Mouse (Mus musculus) kidney, embryonic 15.5 days (tissue): ENCODE data around the gene Pet117. TPM values are rescaled to one million over a fixed set of nuclear protein-coding genes. Genes with fewer than 3 reads are reported as not detected.

ENCODE experiments used
- ATAC-seq: fragments of 200-750 bp; cut with Nextera tagmentation; replicated peaks from 2 replicates; pipeline ENCODE4 v1.8.0; 2017; ENCODE audit warnings: moderate TSS enrichment; ENCODE audit not compliant: low FRiP score
- H3K27ac ChIP-seq: fragments of 300-500 bp; sonication (generic); 2 replicates; pipeline ENCODE4 v1.5.1; 2015; ENCODE audit warnings: mild to moderate bottlenecking, inconsistent platforms
- H3K27me3 ChIP-seq: fragments of 300-500 bp; sonication (generic); 2 replicates; pipeline ENCODE4 v1.6.1; 2015; ENCODE audit warnings: inconsistent platforms
- H3K36me3 ChIP-seq: fragments of 300-500 bp; sonication (generic); 2 replicates; pipeline ENCODE4 v1.6.1; 2015; ENCODE audit warnings: inconsistent platforms
- H3K4me1 ChIP-seq: fragments of 300-500 bp; sonication (generic); 2 replicates; pipeline ENCODE4 v1.6.1; 2015; ENCODE audit warnings: inconsistent platforms
- H3K4me2 ChIP-seq: fragments of 300-500 bp; sonication (generic); 2 replicates; pipeline ENCODE4 v1.6.1; 2015; ENCODE audit warnings: moderate library complexity, mild to moderate bottlenecking, inconsistent platforms
- H3K4me3 ChIP-seq: fragments of 300-500 bp; sonication (generic); replicated peaks from 2 replicates; pipeline ENCODE4 v1.5.1; 2015; ENCODE audit warnings: mild to moderate bottlenecking, inconsistent platforms
- H3K9ac ChIP-seq: fragments of 300-500 bp; sonication (generic); 2 replicates; pipeline ENCODE4 v1.6.1; 2015; ENCODE audit warnings: mild to moderate bottlenecking, inconsistent platforms
- H3K9me3 ChIP-seq: fragments of 300-500 bp; sonication (generic); replicated peaks from 2 replicates; pipeline ENCODE4 v1.6.1; 2016; ENCODE audit warnings: inconsistent platforms
- WGBS: fragments of 180-500 bp; shearing (Covaris S2); methylation state at CpG from one replicate; pipeline ENCODE4 v1.1.7; 2015; ENCODE audit warnings: mixed read lengths; 5-methylcytosine and 5-hydroxymethylcytosine counted together
- polyA plus RNA-seq: library from polyadenylated mRNA; unstranded; fragments of >200 nt; fragmentation: Nextera tagmentation; extraction: Ambion mirVana; gene quantifications from 2 replicates; pipeline ENCODE4 v1.2.1, GENCODE M21; 2015

The Pet117 gene
- polyA plus RNA-seq, 1 experiment from 2014 or later = 4.5 TPM

- Histone ChIP-seq H3K4me1 (no peaks in the 10 kb centered on the region), H3K27ac (no peak overlapping the region), H3K4me2 (no peak overlapping the region), H3K36me3 (peaks cover 87% of the 10 kb centered on the region), H3K9ac (no peak overlapping the region), H3K27me3 (no peaks in the 10 kb centered on the region), H3K9me3 (no peaks in the 10 kb centered on the region), H3K4me3 (no peak overlapping the region)
- 62% methylated on average over 3 of the region's 3 CpGs for WGBS
- ATAC-seq = no peak
These were observed 19.6 kb downstream of the Pet117 start for GRCm38 (mm10) chr2:144388416-144388815.

GRCm38 (mm10) chr2:144399531-144399930, 30.7 kb downstream of the Pet117 start:
- Histone ChIP-seq H3K9me3 (no peaks in the 10 kb centered on the region), H3K27ac (no peak overlapping the region), H3K4me3 (no peak overlapping the region), H3K27me3 (no peaks in the 10 kb centered on the region), H3K4me2 (no peak overlapping the region), H3K9ac (no peak overlapping the region), H3K4me1 (no peaks in the 10 kb centered on the region), H3K36me3 (peaks cover 97% of the 10 kb centered on the region)
- no peak for ATAC-seq
- 90% methylated on average over 4 of the region's 4 CpGs for WGBS

- Histone ChIP-seq H3K9me3 (no peaks in the 10 kb centered on the region), H3K4me3 (no peak overlapping the region), H3K36me3 (peaks cover 95% of the 10 kb centered on the region), H3K4me2 (no peak overlapping the region), H3K9ac (no peak overlapping the region), H3K27me3 (no peaks in the 10 kb centered on the region), H3K27ac (no peak overlapping the region), H3K4me1 (no peaks in the 10 kb centered on the region)
- 87% methylated on average over 6 of the region's 6 CpGs for WGBS
- no peak for ATAC-seq
These were observed 31.9 kb downstream of the Pet117 start for GRCm38 (mm10) chr2:144400659-144401058.

GRCm38 (mm10) chr2:144409037-144409436, 40.2 kb downstream of the Pet117 start:
- H3K4me3 ChIP-seq = no peak overlapping the region
- H3K27ac ChIP-seq = no peak overlapping the region
- no peaks in the 10 kb centered on the region for H3K9me3 ChIP-seq
- no peak overlapping the region for H3K4me2 ChIP-seq
- H3K4me1 ChIP-seq = no peaks in the 10 kb centered on the region
- H3K27me3 ChIP-seq = no peaks in the 10 kb centered on the region
- peaks cover 81% of the 10 kb centered on the region for H3K36me3 ChIP-seq
- WGBS = 91% methylated on average over 4 of the region's 4 CpGs
- H3K9ac ChIP-seq = no peak overlapping the region
- no peak for ATAC-seq

GRCm38 (mm10) chr2:144410603-144411002, 41.8 kb downstream of the Pet117 start:
- Histone ChIP-seq H3K9me3 (no peaks in the 10 kb centered on the region), H3K4me2 (no peak overlapping the region), H3K4me1 (no peaks in the 10 kb centered on the region), H3K27ac (no peak overlapping the region), H3K9ac (no peak overlapping the region), H3K27me3 (no peaks in the 10 kb centered on the region), H3K4me3 (no peak overlapping the region), H3K36me3 (peaks cover 71% of the 10 kb centered on the region)
- WGBS = 84% methylated on average over 3 of the region's 3 CpGs
- no peak for ATAC-seq

DNA sequence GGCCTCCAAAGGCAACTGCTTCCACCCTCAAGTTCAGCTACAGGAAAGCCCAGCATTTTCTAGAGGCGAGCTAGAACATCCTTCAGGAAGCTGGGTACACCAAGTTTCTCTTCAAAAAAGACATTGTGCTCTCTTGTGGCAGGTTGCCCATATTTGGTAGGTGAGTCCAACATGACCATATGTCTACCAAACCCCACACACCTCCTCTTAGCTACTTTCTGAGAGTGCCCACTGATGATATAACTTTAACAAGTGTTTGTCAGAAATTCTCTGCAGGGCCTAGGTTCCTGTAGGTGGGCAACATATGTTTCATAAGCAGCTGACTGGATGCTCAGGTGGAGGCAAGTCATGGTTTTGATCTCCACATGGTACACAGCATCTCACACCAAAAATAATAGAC, 45.9 kb downstream of the Pet117 start:
- Histone ChIP-seq H3K36me3 (peaks cover 34% of the 10 kb centered on the region; the same call in 1 of the 2 replicates), H3K9me3 (no peaks in the 10 kb centered on the region), H3K4me1 (peaks cover 10% of the 10 kb centered on the region), H3K4me3 (no peak overlapping the region), H3K27me3 (no peaks in the 10 kb centered on the region), H3K9ac (no peak overlapping the region), H3K27ac (no peak overlapping the region), H3K4me2 (no peak overlapping the region)
- ATAC-seq = no peak
- WGBS = 89% methylated on average over 1 of the region's 1 CpGs

- Histone ChIP-seq H3K4me3 (no peak overlapping the region), H3K4me2 (no peak overlapping the region), H3K27ac (peak overlapping the region; percentile 1; the same call in 1 of the 2 replicates), H3K9me3 (no peaks in the 10 kb centered on the region), H3K9ac (no peak overlapping the region), H3K4me1 (peaks cover 10% of the 10 kb centered on the region), H3K27me3 (no peaks in the 10 kb centered on the region), H3K36me3 (peaks cover 19% of the 10 kb centered on the region; the same call in 1 of the 2 replicates)
- 46% methylated on average over 8 of the region's 8 CpGs for WGBS
- ATAC-seq = no peak
These were observed 48.1 kb downstream of the Pet117 start for GRCm38 (mm10) chr2:144416859-144417258.

- peaks cover 9% of the 10 kb centered on the region; the same call in 1 of the 2 replicates for H3K36me3 ChIP-seq
- H3K9me3 ChIP-seq = no peaks in the 10 kb centered on the region
- H3K4me2 ChIP-seq = no peak overlapping the region
- H3K27me3 ChIP-seq = no peaks in the 10 kb centered on the region
- peak; percentile 53; the same call in 1 of the 2 replicates for ATAC-seq
- peaks cover 10% of the 10 kb centered on the region for H3K4me1 ChIP-seq
- 20% methylated on average over 2 of the region's 2 CpGs for WGBS
- no peak overlapping the region for H3K4me3 ChIP-seq
- peak overlapping the region; percentile 71 for H3K27ac ChIP-seq
- no peak overlapping the region for H3K9ac ChIP-seq
These were observed 49.3 kb downstream of the Pet117 start for GRCm38 (mm10) chr2:144418062-144418461.

- H3K9me3 ChIP-seq = no peaks in the 10 kb centered on the region
- peaks cover 10% of the 10 kb centered on the region for H3K4me1 ChIP-seq
- no peak for ATAC-seq
- no peaks in the 10 kb centered on the region for H3K27me3 ChIP-seq
- 67% methylated on average over 10 of the region's 10 CpGs for WGBS
- no peak overlapping the region for H3K4me3 ChIP-seq
- H3K9ac ChIP-seq = no peak overlapping the region
- H3K36me3 ChIP-seq = no peaks in the 10 kb centered on the region
- H3K4me2 ChIP-seq = no peak overlapping the region
- H3K27ac ChIP-seq = no peak overlapping the region
These were observed 53.4 kb downstream of the Pet117 start for GRCm38 (mm10) chr2:144422094-144422675.

Other genes starting within 250 kb of the Pet117 start
- 24.2 and 25.3 TPM in 2 replicates for gene Mgme1, start 98.3 kb upstream of the Pet117 start, polyA plus RNA-seq
- gene Snx5, start 98.1 kb upstream of the Pet117 start, polyA plus RNA-seq = 125 and 129 TPM in 2 replicates
- gene Ovol2, start 36.9 kb upstream of the Pet117 start, polyA plus RNA-seq = 1.0 and 1.5 TPM in 2 replicates
- gene Kat14, start within 50 bp of the Pet117 start, polyA plus RNA-seq = 48.5 and 50.3 TPM in 2 replicates
- gene Dzank1, start 158.4 kb downstream of the Pet117 start, polyA plus RNA-seq = 0.91 and 1.2 TPM in 2 replicates
- 26.1 and 30.0 TPM in 2 replicates for gene Polr3f, start 158.7 kb downstream of the Pet117 start, polyA plus RNA-seq
- gene Rbbp9, start 181.9 kb downstream of the Pet117 start, polyA plus RNA-seq = 78.2 and 80.7 TPM in 2 replicates
- 105 and 108 TPM in 2 replicates for gene Sec23b, start 187.2 kb downstream of the Pet117 start, polyA plus RNA-seq
- gene Smim26, start 225.1 kb downstream of the Pet117 start, polyA plus RNA-seq = 39.4 and 42.4 TPM in 2 replicates
- 47.3 and 48.1 TPM in 2 replicates for gene Dtd1, start 230.9 kb downstream of the Pet117 start, polyA plus RNA-seq